Mouse (Mus musculus) G1E-ER4 (cell line): ENCODE data around the gene B830017H08Rik. TPM values are rescaled to one million over a fixed set of nuclear protein-coding genes. Genes with fewer than 3 reads are reported as not detected.

ENCODE experiments used
- GATA1 ChIP-seq: IDR thresholded peaks from one replicate; pipeline ENCODE4 v1.8.0; 2012; ENCODE audit warnings: low read length, inconsistent platforms
- polyA plus RNA-seq: library from polyadenylated mRNA; stranded (reverse); fragments of >175 nt; gene quantifications from 2 replicates; pipeline ENCODE4 v1.2.3, GENCODE M21; 2012

Gene B830017H08Rik
- polyA plus RNA-seq, 1 experiment, result not detected

DNA sequence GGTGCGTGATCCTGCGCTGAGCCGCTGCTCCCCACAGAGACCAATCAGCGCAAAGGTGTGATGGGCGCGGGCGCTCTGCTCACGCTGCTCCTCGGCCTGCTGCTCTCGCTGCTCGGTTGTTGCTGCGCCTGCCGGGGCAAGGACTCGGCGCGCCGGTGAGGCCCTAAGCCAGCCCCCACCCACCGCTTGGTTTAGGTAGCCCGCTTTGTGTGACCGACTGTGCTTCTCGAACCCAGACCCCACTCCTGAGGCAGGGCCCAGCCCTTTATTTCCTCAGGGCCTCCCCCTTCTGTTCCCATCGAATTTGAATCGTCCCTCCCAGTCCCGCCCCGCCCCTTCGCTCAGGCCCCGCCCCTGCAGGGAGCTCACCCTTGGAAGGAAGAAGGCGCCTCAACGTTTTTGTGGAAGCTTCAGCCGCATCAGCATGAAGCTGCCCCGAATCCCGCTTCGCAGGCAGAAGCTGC, 28.4 kb upstream of the B830017H08Rik start:
- no peak for TF ChIP-seq GATA1

GRCm38 (mm10) chr16:17804982-17805381, 27.9 kb upstream of the B830017H08Rik start:
- TF ChIP-seq GATA1, result no peak

DNA sequence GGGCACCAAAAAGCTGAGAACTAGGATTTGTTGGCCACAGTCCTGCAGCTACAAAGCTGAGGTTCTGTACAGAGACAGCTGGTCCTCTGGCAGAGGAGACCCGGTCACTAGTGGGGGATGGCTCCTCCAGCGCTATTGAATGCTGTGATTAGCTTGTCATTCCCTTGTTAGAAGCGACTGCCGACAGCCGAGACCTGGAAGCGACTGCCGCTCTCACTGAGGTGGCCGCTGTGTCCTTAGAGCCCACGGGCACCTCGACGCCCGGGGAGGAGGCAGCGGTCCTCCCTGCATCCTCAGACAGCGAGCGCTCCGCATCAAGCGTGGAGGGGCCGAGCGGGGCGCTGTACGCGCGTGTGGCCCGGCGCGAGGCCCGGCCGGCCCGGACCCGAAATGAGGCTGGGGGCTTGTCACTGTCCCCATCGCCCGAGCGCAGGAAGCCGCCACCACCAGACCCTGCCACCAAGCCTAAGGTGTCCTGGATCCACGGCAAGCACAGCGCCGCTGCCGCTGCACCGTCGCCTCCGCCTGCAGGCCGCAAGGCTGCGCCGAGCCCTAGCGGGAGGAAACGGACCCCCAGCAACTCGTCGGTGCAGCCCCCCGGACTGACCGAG, 26.2 kb upstream of the B830017H08Rik start:
- TF ChIP-seq GATA1, result no peak

DNA sequence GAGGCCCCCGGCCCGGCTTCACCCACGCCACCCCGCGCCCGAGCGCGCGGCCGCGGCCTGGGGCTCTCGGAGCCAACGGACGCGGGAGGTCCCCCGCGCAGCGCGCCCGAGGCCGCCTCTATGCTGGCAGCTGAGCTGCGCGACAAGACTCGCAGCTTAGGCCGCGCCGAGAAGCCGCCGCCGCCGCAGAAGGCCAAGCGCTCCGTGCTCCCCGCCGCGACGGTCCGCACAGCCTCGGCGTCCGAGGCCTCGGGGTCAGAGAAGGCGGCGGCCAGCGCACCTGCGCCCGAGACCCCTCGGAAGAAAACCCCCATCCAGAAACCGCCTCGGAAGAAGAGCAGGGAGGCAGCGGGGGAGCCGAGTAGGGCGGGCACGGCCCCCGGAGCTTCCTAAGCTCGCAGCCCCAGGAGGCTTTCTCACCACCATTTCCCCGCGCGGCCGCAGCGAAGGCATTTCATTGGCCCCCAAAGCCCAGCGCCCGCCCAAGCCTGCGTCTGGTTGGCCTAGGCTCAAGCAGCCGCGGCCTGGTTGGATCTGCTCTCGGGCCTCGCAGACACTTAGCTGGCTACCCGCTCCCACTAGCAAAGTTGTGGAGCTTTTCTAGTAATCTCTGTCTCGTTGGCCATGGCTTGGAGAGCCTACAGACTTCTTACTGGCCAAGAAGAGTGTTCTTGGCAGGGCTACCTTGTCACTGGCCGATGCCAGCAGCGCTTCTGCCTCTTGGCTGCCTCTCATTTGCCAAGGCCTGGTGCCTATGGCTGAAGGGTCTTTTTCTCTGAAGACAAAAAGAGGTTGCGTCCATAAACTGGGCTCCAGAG, 25.5 kb upstream of the B830017H08Rik start:
- no peak for TF ChIP-seq GATA1

DNA sequence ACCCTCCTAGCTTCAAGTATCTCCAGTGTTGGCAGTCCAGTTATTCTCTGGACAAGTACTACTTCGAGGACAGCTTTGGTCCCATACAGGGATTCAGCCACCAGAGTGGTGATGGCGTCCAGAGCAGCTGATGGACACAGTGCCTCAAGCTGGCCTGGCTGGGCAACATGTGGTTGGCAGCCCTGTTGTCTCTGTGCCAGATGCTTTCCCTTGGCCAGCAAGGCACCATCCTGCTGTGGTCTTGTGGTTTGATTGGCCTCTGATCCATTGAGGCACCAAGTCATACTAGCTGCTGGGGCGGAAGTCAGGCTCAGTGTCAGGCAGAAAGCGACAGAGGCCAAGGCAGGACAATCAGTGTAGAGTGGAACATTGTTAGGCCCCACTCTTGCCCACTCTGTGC, 23.8 kb upstream of the B830017H08Rik start:
- no peak for TF ChIP-seq GATA1

DNA sequence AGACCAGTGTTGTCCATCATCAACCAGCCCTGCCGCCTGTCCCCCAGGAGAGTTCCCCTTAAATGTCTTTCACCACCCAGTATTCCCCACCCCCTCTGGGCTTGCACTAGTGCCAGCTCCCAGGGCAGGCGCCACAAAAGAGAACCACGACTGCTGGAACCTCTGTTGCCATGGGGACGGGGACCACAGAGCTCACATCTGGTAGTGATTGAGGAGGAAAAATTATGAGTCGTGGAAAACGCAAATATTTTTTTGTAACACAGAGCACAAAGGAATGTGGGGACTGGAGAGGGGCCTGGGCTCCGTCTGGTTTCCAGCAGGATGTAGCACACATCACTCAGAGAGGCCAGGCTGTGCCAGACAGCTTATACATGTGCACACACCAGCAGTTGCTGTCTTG, 23.2 kb upstream of the B830017H08Rik start:
- no peak for TF ChIP-seq GATA1

DNA sequence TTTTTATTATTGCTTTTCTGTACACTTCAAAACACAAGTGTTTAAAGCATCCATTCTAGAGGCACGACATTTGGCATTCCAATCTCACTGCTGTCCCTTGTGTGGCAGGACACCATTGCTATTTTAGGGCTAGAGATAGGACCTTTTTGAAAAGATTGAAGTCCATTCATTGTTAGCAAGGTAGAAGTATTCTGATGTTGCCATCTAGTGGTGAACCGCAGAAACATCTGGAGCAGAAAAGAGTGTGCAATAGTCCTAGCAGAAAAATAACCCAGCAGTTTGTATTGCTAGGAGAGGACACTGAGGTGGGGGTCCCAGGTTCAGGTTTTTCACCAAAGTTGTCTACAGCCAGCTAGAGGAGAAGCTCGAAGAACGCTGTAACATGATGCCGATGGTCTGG, 20.8 kb upstream of the B830017H08Rik start:
- TF ChIP-seq GATA1, result no peak

DNA sequence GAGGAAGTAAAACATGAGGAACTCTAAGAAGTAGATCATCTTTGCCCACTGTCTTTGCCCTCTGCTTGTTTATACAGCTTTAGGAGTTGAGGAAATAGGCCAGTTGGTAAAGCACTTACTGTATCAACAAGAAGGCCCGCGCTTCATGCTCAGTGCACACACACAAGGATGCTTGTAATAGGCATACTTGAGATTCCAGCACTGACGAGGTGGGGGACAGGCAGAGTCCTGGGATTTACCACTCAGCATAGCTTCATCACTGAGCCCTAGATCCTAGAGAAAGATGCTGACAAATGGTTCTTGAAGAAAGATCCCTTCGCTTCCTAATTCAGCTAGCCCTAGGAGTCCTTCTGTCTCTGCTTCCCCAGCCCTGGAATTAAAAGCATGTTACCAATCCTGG, 19.7 kb upstream of the B830017H08Rik start:
- no peak for TF ChIP-seq GATA1

GRCm38 (mm10) chr16:17815411-17816402, 17.2 kb upstream of the B830017H08Rik start:
- no peak for TF ChIP-seq GATA1

DNA sequence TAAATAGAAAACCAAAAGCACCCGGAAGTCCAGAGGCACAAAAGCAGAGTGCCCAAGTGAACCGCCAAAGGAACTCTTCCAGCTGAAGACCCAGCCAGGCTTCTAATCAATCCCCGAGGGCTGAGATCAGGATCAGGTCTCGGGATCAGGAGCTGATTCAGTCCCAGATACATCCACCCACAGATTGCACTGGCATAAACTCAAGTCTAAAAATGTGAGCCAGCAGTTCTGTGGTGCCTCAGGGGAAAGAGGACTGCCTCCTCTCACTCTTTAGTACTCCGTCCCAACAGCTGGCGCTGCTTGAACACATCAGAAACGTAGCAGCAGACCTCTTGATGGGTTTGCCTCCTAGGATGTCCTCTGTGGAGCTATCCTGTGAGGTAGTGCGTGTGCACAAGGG, 16.4 kb upstream of the B830017H08Rik start:
- no peak for TF ChIP-seq GATA1

GRCm38 (mm10) chr16:17826500-17826899, 6.4 kb upstream of the B830017H08Rik start:
- no peak for TF ChIP-seq GATA1

DNA sequence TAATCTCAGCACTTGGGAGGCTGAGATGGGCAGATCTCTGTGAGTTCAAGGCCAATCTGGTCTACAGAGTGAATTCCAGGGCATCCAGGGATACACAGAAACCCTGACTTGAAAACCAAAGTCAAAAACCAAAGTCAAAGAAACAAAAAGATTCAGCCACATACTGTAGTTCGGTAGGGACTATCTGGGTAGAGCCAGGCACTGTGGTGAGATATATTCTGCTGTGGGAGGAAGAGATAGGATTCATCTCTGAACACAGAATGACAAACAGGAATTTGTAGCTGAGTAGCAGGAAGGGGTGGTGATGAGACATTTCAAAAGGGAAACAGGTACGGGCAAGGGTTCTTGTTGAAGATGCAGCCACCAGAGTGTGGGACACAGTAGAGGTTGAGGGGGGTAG, 4.7 kb upstream of the B830017H08Rik start:
- TF ChIP-seq GATA1, result no peak

GRCm38 (mm10) chr16:17828867-17829266, 4.1 kb upstream of the B830017H08Rik start:
- no peak for TF ChIP-seq GATA1

GRCm38 (mm10) chr16:17830385-17831178, 2.3 kb upstream of the B830017H08Rik start:
- TF ChIP-seq GATA1, result no peak

DNA sequence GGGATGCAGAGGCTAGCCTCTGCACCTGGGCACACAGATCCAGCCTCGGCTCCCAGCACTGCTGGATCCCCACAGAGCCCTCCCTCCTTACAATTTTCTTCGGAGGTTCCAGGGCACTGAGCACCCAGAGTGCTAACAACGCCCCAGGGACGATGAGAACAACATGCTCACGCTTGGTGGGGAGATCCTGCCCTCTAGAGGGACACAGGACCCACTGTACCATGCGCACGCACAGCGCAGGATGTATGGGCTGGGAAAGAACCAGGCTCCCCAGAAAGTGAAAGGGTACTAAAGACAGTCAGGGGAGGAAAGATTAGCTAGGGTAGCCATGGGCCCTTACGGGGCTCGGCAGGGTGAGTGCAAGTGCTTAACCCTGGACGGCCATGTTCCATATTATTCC, 1.1 kb upstream of the B830017H08Rik start:
- TF ChIP-seq GATA1, result no peak

GRCm38 (mm10) chr16:17833321-17833680, 380 bp downstream of the B830017H08Rik start:
- no peak for TF ChIP-seq GATA1
